Mouse (Mus musculus): ENCODE results near the gene Ano5.

Gene Ano5

DNA sequence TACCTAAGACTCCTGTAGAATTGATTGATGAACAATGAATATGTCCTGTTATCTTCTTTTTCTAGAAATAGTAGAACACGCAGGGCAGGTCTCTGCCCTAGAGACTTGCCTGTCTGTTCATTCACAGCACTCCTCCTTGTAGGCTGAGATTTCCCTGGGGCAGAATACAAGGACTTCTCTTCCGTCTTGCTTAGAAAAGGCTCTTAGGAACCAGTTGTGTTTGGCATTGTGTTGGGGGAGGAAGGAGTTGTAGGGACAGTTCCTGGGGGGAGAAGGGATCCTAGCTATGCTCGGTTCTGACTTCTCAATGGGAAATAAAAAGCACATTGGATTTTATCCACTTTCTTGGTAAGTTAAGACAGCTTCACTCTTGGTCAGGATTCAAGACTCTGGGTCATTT is 118.4 kb downstream of the Ano5 start:
- no peak for DNase-seq (ENCODE audit: low spot score)

DNA sequence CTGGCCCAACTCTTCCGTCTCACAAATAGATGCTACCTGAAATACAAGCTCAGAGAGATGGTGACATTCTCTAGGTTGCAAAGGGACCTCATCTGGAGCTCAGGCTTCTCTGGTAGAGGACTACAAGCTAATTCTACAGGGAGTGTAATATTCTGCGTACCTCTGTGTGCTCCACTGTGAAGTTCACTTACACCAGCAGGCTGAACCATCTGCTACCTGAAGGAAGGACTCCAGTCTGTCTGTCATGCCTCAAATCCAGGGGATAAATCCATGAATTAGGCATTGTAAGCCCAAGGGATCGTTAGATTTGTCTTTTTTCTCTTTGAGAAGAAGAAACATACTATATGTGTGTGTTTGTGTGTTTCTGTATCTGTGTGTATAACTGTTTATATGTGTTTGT is 120.3 kb downstream of the Ano5 start:
- DNase-seq (ENCODE audit: low spot score), result no peak

DNA sequence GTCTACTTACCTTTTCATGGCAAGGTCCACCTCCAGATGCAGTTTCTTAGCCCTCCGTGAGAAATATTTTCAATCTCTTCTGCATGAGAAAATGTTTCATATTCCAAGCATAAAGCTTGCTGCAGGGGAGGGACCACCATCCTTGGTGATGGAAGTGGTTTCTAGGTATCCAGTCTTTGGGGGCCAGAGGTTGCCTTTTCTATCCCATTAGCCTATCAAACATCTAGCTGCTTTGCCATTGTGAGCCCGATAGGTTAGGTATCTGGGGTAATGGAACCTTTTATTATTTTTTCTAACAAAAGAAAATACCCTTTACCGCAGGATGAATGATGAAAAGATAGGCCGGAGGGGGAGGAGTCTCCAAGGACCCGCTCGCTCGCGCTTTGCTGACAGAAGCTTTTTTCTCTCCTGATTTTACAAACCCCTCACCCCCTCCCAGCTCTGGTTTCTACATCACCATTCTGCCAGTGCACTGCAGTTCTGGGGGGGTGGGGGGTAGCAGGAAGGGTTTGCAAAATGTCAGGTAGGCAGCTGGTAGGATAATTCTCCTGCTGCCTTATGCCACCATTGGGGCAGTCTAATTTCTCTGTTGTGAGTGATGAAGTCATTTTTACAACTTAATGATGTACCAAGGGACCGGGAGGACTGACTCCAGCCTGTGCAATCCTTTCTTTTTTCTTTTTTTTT is 121.9 kb downstream of the Ano5 start:
- DNase-seq (ENCODE audit: low spot score), result no peak

DNA sequence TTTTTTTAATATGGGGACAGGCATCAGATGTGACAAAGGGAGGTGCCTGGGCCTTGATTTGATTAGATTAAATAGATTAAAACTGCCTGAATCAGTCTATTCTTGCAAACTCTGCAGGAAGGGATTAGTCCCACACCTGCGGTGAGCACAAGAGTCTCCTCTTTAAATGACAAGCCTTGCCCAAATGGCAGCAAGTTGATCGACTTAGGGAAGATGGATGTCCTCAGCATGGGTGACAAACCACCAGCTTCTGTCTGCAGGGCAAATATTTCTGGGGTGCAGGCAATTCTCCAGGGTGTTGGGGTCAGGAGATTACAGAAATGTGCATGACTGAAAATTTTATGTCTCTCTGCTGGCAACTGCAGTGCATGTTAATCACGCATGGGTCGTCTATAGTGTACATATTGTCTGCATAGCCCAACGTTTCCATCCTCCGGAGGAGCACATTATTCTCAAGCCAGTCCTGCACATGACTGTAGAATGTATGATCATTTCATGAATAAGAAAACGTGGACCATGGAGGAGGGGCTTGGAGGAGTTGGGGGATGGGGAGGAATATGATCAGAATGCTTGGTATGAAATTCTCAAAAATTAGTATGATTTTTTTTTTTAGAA is 122.5 kb downstream of the Ano5 start:
- no peak for DNase-seq (ENCODE audit: low spot score)

Measured in lung, postnatal 25 days (tissue).